Mouse (Mus musculus) adrenal gland, adult 2 months (tissue): ENCODE data around the gene Mvd. TPM values are rescaled to one million over a fixed set of nuclear protein-coding genes. Genes with fewer than 3 reads are reported as not detected.

Source experiments
- DNase-seq: peaks from one replicate; pipeline ENCODE4 v3.0.0; 2021
- long read RNA-seq: library from polyadenylated mRNA; stranded (forward); transcript quantifications from one replicate; pipeline ENCODE4 v2.0.0, GENCODE M21; 2021
- polyA plus RNA-seq: library from polyadenylated mRNA; depleted of rRNA; stranded (reverse); fragments of >200 nt; gene quantifications from 2 replicates; pipeline ENCODE4 v1.2.3, GENCODE M21; 2012; rRNA removed
- total RNA-seq, 2 experiments: library from RNA; stranded (reverse); gene quantifications; 2 replicates each; pipeline ENCODE4 v1.2.3; 2021

Gene Mvd
- total RNA-seq (10 to 100 TPM in 1 of 2 experiments, 1 to 10 TPM in 1; 9.2 to 39.5 TPM), polyA plus RNA-seq (39.7 and 73.8 TPM in 2 replicates)
- long read RNA-seq, transcript Mvd-201 (10 exons, 1,756 nt) = major isoform, 16 of 16 reads
- long read RNA-seq, partial matches to known transcripts = 0 of 16 reads
- long read RNA-seq, other reads (novel, unspliced or antisense) = 0 of 16 reads

GRCm38 (mm10) chr8:122443262-122444006 lies at the start of gene Mvd:
TSS of gene Mvd (minus strand) at chr8:122443422.
- DNase-seq = peak; percentile 99

DNA sequence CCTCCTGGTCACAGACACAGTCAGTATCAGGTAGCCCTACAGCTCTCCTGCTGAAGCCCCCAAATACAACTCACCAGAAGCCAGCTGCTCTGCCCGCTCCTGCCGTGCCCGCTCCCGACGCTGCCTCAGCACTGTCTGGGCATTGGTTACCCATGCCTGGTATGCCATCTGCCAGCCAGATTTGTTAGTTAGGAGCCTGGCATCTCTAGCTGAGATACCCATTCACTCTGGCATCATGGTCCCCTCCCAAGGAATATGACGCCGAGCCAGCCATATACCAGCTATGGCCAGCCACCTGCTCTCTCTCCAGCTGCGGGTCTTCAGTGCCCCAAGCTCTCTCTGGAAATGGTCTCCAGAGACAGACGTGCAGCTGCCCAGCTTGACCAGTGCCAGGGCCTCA lies 45.2 kb upstream of the Mvd start:
- DNase-seq = no peak

DNA sequence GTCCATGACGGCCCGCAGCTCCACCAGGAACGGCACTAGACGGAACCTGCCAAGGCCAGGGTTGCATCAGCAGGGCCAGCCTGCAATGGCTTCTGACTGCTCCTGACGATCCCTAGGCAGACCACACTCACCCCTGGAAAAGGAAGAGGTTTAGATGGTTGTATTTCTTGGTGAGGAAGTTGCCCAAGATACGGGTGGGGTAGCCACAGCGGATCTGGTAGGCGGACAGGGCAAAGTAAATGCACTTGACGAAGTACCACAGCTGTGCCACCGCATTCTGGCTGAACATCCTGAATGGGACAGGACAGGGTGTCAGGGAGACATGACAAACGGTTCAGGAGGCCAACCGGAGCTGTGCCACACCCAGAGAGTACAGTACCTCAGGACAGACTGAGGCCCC lies 41.6 kb upstream of the Mvd start:
- no peak for DNase-seq

GRCm38 (mm10) chr8:122483877-122484276 lies 40.7 kb upstream of the Mvd start:
- DNase-seq = no peak

- DNase-seq = no peak
These were observed 39.2 kb upstream of the Mvd start for GRCm38 (mm10) chr8:122482448-122482847.

- peak; percentile 96 for DNase-seq
These were observed 32.5 kb upstream of the Mvd start, which contains the start of the genes Rnf166 and Ctu2 for GRCm38 (mm10) chr8:122475580-122476320. TSS of gene Rnf166 (minus strand) at chr8:122476064. TSS of gene Ctu2 (plus strand) at chr8:122476143.

GRCm38 (mm10) chr8:122474951-122475560 lies 31.8 kb upstream of the Mvd start:
- peak; percentile 79 for DNase-seq

DNA sequence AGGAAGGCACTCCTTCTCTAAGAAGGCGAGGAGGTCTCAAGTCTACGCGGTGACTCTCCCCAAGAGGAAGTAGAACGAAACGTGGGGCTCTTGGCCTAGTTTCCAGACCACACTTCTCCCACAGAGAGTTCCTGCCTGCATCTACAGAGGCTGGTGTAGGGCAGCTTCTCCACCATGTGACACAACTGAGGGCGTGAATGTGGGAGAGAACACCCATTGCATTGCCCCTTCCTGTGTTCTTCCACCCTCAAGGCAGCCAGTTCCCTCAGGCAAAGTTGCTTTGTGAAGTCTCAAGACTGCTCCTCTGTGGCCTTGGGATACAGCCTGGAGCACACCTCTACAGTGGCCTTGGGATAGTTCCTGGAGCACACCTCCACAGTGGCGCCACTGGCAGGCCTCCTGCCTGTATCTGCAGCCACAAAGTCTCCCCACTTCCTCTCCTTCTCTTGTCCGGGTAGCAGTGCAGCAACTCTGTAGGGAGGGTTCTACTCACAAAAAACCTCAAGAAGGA lies 30.7 kb upstream of the Mvd start:
- no peak for DNase-seq

DNA sequence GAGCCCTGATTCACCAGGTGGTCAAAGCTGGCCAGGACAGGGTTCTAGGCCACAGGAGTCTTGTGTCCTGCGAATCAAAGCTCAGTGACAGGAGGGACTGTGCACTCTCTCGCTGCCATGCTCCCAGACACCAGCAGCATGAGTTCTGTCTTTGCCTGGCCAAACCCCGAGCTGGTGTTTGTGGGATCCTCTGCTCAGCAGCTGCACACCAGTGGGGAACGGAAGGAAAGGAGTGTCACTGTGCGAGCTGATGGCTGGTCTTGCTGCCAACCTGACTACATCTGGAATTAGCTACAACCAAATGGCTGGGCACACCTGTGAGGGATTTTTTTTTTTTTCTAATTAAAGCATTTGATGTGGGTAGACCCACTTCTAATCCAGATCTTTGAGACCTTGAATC lies 27.5 kb upstream of the Mvd start:
- DNase-seq = no peak

GRCm38 (mm10) chr8:122469965-122470364 lies 26.7 kb upstream of the Mvd start:
- no peak for DNase-seq

GRCm38 (mm10) chr8:122469407-122469806 lies 26.2 kb upstream of the Mvd start:
- no peak for DNase-seq

GRCm38 (mm10) chr8:122467816-122468215 lies 24.6 kb upstream of the Mvd start:
- DNase-seq = no peak

- DNase-seq = peak; percentile 66
These were observed 21.8 kb upstream of the Mvd start for GRCm38 (mm10) chr8:122464985-122465384.

GRCm38 (mm10) chr8:122463651-122464640 lies 20.7 kb upstream of the Mvd start:
- DNase-seq = no peak

- DNase-seq = no peak
These were observed 19.3 kb upstream of the Mvd start for GRCm38 (mm10) chr8:122462510-122462909.

DNA sequence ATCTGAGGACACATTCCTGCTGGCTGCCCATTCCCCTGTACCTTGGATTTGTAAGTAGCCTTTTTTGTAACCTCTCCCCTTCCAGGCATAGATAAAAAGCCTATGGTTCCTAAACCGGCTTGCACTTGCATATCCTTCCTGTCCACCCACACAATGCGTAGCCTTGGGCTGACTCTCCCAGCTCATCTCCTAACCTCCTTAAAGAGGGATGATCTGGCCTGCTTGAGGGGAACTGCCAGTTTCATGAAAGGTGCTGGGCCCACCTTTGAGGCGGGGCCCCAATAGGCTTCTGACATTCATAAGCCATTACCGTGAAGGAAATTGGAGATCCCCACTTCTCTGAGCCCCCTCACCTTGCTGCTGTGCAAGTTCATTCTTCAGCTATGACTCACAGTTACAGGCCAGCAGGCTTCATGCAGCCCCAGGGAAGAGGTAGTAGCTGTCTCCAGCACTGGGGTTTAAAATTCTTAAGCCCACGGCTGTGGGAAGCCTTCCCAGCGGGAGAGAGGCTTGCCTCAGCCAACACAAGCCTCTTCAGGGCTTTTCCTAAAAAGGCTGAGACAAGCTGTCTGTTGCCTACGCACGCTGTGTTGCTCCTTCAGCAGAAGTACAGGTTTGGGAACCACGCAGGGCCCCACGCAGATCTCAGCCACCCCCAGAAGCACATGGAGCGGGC lies 18.4 kb upstream of the Mvd start:
- no peak for DNase-seq

GRCm38 (mm10) chr8:122460524-122461472 lies 17.6 kb upstream of the Mvd start, which contains the start of gene Snai3:
TSS of gene Snai3 (minus strand) at chr8:122460733.
- DNase-seq = peak; percentile 62

DNA sequence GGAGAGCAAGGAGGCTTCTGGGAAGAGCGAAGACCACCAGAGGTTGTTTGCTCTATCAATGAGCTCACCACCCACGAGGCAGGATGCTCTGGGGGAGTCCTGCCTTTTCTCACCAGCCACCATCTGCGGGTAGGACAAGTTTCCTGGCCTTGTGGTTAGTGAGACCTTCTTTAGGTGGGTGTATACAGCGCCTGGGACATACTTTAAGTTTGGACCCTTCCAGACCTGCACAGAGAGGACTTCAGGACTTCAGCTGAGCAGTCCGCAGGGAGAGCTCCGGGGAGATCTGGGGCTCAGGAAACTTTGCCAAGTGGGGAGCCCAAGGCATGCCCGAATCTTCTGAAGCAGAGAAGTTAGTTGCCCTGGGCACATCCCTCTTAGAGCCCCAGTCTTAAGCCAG lies 16.8 kb upstream of the Mvd start:
- DNase-seq = no peak
